Mouse (Mus musculus) retina, embryonic 14.5 days (tissue): ENCODE results near the gene Sytl2.

Experiments used
- DNase-seq: peaks from one replicate; pipeline ENCODE4 v3.0.0-alpha.2; 2015; ENCODE audit warnings: low spot score

The Sytl2 gene

DNA sequence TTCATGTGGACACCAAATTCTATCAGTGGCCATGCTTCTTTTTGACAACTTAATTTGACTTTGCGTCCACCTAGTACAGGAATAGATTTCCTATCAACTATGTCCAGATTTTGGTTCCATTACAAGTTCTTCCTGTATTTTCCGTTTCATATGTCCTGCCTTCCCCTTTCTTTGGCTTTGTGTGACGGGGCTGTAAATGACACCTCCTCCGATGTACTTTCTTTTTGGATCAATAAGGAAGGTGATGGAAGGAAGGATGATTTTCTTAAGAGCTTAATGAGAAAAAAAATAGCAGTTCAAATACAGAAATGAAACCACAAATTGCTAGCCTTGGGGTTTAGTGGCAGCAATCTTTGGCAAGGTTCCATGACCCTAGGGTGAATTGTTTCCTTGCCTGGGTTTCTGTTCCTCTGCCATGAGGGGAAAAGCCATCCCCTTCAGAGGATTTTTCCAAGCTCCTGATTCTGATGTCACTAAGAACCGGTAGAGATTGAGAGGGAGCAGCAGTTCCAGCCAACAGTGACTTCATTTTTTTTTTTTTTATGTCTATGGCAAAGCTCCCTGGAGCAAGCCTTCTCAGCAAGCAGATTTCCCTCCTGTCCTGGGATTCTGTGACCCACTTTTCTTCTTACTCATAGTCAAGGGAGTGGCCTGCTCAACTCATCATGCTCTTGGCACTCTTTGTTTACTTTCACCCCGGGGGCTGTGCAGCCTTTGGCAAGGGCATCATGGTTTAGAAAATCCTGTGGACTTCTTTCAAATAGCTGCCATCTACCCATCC, 68.2 kb downstream of the Sytl2 start:
- DNase-seq: no peak

DNA sequence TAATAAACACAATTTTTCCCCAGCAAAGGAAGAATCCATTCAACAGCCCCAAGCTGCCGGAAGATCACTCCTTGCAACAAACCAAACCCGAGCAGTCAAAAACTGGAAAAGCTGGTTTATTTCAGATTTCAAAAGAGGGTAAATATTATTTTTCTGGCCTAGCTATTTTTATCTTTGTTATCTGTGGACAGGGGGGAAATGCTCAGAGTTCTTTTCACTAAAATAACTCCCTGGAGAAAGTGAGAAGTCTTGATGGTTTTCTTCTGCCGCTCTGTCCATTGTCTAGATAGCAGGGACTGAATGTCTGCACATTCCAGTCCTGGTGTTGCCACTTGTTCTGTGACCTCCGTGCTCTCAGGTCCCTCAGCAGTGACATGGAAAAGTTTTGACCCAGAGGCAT, 70.8 kb downstream of the Sytl2 start:
- DNase-seq: no peak

DNA sequence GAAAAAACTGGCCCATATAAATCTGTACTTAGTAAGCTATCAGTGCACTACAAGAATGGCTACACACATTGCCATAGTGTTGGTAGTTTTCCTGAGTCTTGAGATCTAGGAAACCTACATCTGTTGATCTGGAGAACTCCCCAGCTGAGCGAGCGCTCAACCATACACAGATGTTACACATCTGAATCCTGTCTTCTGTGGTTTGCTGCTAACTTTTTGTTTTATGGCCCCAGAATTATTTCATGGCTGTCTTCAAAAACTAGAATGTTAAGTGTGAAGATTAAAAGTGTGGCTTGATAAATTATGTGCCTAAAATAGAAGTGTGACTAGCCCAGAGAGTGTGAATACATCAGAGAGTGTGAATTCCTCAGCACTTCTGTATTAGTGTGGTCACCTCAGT, 82.4 kb downstream of the Sytl2 start:
- no peak for DNase-seq

DNA sequence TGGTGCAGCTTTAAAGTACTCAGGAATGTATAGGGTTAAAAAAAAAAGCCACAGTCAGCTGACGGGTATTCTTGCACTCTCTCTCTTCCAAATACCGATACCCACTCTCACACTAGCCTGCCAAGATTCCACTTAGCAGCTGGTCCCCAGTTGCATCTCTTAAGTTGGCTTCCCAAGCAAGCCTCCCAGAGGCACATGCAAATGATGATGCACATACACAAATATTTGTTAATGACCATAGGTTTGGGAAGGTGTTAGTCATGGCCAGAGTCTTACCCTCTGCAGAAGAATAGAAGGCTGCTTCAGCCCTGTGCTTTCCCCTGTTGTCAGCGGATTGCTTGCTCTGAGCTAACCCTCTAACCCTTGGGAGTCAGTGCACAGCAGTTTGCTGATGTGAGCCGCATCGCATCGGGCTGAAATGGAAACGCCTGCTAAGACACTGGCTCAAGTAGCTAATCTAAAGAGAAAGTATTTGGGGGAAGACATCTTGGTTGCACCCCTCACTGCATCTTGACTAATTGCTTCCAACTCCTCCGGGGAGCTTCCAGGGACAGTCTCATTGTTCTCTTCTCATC, 84.9 kb downstream of the Sytl2 start:
- peak; percentile 58 for DNase-seq

DNA sequence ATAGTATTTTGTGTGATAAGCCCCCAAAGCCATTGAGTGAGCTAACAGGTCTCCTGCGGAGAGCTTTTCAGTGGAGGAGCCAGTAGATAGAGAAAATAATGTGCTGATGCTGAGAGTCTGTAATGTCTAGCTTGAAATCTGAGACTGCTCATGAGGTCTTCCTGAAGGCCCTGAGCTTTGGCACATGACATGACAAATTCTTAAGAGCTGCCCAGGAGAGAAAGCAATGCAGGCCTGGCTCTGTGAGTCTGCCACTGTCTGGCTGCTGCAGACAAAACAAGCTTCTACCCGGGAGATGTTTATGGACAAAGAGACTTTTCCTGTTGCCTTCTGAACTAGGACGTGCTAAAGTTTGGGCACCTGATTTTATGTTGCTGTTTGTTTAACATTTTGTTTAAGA, 87.7 kb downstream of the Sytl2 start:
- no peak for DNase-seq

DNA sequence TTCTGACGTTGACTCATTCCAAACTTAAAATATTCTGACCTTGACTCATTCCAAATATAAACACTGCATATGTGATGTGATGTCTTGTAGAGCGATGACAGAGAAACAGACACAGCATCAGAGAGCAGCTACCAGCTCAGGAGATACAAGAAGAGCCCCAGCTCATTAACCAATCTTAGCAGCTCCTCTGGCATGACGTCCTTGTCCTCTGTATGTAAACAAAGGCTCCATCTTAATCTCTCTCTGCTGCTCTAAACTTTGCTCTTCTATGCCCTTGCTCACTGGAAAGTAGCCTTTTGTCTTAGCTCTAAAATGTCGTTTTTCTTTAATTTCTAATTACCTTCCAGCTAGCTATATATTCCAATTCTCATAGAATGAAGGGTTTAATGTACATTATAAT, 93.0 kb downstream of the Sytl2 start:
- DNase-seq: no peak

DNA sequence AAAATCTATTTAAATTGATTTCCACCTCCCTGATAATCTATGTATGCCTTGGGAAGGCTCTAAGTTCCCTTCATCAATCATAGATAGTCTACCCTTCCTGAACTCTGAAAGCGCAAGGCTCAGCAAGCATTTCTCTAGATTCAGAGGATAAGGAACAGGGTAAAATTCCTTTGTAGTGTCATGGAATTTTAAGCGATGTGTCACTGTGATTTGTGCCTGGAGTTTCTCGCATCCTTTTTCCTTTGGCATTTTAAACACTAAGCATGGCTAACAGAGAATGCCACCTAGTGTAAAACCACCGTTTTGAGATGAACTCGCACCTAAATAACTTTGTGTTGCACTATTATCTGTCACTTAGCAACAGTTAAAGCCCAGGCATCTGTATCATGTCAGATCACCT, 93.9 kb downstream of the Sytl2 start:
- DNase-seq: no peak

DNA sequence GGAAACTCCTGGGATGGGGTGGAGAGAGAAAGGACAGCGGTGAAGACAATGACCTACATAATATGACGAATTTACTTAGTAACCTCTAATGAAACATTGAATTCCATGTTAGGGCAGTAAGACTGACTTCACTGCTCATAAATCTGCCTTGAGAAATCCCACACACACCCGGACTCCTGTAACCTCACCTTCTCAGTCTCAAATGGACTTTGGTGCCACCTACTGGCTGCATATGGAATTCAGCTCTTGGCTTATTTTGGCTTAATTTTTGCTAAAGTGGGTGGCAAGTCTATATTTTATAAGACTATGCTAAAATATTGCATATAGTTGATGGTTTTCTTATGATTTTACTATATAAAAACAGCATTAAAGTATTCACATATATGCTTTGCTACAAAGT, 107.9 kb downstream of the Sytl2 start:
- peak; percentile 73 for DNase-seq

DNA sequence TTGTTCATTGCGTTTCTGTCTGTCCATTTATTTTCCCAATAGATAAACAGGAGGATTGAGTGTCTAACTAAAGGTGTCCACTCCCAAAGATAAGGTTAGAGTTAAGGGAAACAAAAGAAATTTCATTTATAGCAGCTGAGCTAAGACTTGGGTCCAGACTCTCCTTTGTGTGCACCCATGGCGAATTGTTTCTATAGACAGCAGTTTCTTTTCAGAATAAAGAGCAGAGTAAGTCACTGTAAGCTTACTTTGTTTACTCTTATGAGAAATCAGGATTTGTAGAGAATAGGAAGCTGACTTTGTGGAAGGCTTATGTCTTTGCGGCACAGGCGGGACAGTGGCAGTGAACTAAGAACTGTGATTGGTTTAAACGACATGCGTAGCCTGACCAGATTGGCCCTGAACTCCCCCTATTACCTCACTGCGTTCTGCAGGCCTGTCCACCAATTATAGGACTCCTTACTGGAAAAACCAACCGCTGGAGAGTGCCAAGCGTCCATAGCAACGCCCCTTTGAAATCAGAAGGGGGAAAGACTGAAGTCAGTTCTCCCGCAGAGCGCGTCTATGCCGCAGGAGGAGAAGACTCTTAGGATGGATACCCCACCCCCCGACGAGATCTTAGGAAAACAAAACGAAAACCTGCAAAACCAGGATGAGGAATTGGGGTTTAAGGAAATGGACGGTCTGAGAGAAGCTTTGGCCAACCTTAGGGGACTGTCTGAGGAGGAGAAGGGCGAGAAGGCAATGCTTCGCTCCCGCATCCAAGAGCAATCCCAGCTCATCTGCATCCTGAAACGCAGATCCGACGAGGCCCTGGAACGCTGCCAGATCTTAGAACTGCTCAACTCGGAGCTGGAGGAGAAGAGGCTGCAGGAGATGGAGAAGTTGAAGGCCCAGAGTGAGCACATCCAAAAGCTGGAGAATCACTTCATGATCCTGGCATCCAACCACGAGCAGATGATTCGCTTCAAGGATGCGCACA, 124.3 kb downstream of the Sytl2 start, which contains the start of gene Ccdc89:
Gene Ccdc89 (plus strand): TSS at position 558 of the 982 bp plus-strand sequence.
- DNase-seq: peak; percentile 87

DNA sequence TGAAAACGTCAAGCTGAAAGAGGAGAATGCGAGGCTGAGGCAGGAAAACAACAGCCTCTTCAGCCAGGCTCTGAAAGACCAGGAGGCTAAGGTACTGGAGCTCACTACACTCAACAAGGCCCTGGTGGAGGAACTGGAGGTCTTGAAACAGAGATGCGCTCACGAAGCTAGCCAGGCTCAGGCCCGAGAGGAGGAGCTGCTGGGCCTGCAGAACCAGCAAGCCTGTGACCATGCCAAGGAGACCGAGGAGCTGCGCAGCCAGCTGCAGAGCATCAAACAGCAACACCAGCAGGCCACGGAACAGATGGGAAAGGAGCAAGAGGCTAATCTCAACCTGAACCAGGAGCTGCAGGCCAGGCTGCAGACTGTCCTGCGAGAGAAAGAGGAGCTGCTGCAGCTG, 125.0 kb downstream of the Sytl2 start:
- no peak for DNase-seq

DNA sequence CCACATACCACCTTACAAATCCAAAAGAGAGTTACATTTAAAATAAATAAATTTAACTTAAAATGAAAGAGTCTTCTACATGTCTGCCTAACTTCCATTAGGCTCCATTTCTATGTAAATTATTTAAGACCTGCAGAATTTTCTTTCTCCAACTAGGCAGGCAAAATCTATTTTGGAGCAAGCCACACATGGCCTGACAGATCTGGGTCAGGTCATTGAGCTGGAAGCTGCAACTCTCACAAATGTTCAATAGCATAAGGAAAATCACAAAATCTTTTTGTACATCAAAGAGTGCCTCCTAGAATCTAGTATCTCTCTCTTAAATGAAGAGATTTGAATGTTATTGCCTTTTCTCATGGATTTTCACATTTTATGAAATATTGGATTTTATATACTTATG, 130.2 kb downstream of the Sytl2 start:
- DNase-seq: peak; percentile 65

DNA sequence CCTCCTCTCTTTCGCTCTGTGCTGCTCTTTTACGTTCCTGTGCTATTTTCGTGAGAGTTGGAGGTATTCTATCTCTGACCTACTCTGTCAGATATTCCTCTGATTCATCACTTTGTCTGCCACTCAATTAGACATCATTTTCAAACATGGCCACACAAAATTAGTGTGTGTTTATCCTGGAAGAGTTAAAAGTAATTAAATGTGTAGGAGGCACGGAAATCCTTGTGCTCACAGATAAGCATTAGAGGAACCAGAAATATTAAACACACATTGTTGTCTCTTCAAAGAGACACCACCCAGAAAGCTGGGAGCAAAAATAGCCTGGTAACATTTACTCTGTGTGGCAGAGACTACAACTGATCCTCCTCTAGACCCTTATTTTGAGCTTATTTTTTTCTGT, 138.0 kb downstream of the Sytl2 start:
- no peak for DNase-seq

DNA sequence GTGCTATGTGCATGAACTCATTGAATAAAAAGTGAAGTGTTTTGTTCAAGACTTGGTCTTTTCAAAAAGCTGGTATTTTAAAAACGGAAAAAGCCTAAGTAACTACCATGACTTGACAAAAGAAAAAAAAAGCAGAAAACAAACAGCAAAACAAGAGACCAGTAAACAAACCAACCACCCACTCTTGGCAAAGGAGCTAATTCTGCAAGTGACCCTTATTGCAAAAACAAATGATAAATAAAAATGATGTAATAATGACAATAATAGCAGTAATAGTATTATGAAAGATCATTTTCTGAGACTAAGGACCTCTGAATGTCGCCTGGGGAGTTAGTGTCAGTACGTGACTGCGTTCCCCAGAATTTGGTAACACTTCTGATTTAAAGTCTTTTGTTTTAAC, 140.0 kb downstream of the Sytl2 start:
- no peak for DNase-seq

DNA sequence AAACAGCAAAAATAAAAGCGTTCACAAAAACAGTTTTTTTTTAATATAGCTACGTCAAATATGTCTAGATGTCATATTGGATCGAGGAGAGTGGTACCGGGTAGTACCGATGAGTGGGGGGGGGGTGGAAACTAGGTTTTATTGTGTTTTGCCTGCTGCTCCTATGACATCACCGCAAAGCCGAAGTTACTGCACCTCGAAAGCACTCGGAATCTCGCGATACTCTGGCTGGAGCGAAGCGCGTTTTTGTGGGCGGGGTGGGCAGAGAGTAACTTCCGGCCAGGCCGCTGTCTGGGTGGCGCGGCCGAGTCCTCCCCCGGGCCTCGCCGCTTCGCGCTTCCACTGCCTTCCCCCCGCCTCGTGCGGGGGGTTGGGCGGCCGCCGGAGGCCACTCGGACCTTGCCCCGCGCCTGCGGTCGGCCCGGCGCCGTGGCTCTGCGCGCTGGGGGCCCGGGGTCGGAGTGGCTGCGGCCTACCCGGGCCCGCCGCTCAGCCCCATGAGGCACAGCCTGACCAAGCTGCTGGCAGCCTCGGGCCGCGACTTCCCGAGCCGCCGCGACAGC, 140.5 kb downstream of the Sytl2 start, which contains the start of gene Crebzf:
Gene Crebzf (plus strand): TSS at position 212 of the 563 bp plus-strand sequence.
- peak; percentile 98 for DNase-seq

DNA sequence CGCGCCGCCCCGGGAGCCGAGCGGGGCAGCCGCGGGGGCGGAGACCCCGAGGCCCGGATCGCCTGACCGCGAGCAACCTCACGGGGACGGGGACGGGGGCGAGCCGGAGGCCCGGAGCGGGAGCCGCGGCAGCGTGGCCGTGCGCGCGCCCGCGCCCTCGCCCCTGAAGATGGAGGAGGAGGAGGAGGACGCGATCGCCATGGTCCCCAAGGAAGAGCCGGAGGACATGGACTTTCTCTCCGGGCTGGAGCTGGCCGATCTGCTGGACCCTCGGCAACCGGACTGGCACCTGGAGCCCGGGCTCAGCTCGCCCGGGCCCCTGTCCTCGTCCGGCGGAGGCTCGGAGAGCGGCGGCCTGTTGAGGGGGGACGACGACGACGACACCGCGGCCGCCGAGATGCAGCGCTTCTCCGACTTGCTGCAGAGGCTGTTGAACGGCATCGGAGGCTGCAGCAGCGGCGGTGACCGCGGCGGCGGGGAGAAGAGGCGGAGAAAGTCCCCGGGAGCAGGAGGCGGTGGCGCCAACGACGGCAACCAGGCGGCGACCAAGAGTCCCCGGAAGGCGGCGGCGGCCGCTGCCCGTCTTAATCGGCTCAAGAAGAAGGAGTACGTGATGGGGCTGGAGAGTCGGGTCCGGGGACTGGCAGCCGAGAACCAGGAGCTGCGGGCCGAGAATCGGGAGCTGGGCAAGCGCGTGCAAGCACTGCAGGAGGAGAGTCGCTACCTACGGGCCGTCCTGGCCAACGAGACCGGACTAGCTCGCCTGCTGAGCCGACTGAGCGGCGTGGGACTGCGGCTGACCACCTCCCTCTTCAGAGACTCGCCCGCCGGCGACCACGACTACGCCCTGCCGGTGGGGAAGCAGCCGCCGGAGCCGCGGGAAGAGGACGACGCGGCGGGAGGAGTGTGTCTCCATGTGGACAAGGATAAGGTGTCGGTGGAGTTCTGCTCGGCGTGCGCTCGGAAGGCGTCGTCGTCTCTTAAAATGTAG, 141.3 kb downstream of the Sytl2 start:
- DNase-seq: peak; percentile 67

DNA sequence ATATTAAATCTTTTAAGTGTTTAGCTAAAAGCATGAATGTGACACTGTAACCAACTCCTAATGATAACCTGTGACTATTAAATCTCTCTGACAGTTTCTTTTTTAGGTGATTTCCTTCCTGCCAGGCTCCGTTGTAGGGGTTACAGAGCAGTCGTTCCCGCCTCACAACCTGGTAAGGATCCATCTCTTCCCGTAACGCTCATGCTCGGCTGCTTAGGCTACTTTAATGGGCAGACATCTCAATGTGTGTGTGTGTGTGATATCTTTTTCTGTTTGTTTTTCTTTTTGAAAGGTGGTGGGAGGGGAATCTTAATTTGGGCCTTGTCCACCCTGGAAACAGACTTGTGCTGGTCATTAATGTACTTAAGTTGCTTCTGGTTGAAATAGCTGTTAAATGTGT, 142.2 kb downstream of the Sytl2 start:
- DNase-seq: no peak

DNA sequence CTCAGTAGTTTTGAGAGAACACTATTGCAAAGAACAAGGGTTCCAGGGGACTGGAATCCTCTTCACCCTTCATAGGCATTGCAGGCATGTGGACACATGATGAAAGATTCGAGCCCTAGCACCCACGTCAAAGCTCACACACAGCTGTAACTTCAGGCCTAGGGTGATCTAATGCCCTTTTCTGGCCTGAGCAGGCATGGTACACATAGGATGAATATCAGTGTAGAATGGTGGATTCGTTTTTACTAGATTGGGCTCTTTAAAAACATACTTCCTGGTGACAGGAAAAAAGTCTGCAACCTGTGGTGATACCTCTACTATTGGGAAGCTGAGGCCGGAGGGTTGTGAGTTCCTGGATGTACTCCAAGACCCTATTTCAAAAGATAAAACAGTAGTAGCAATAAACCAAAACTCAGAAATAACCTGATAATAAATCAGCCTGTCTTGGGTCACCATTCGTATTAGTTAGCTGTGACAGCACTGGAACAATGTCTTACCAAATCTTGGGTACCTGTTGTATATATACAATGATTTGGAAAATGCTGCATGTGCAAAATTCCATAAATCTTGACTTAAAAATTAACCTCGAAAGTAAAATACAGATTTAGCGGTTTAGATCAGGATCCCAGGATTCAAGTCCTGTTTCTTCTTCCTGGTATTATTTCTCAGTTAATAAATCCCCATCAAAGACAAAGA, 154.2 kb downstream of the Sytl2 start:
- DNase-seq: no peak

DNA sequence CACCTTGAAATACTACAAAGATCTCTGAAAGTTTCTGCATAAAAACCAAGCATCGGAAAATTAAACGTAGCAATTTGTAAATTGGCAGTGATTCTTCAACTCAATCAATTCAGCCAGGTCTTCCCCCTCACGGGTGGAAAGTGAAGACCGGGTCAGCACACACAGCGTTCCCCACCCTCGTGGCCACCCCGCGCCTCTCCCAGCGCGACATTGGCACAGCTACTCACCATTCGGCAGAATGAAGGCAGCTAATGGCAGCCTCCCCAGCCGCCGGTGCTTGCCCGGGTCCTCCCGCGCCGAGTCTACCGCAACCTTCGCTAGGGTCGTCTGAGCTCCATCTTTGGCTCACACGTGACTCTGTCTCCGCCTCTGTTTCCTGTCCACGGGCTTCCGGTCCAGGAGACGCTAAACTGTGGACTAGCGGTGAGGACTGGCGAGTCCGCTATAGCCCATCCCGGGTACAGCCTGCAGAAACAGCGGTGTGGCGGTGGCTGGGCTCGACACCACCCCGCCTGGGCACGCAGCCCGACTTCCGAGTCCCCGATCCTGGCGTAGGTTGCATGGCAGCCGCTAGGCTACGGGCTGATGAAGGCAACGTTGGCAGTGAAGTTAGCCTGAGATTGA, 154.9 kb downstream of the Sytl2 start, which contains the start of gene Tmem126a:
Gene Tmem126a (minus strand): TSS at position 385 of the 624 bp plus-strand sequence.
- peak; percentile 89 for DNase-seq

DNA sequence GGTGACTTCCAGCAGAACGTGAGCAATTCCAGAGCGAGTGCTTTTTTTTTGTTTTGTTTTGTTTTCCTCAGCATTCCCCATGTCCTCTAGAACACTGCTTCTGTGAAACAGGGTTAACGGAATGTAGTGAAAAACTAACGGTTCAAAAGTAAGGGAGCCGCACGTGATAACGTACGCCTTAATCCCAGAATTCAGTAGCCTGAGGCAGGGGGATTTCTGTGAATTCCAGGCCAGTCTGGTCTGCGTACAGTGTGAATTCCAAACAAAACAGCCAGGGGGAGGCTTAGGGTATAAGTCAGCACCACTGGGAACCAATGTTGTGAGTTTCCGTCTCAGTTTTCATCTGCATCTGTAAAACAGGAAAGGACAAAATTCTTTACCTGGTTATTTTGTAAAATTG, 155.5 kb downstream of the Sytl2 start:
- peak; percentile 31 for DNase-seq
